Mouse (Mus musculus) CH12.LX (cell line): ENCODE measurements around the gene 2310030G06Rik. TPM values are rescaled to one million over a fixed set of nuclear protein-coding genes. Genes with fewer than 3 reads are reported as not detected.

ENCODE experiments used
- DNase-seq: peaks from one replicate; pipeline ENCODE4 v3.0.0-alpha.2; 2013; ENCODE audit errors: extremely low read depth
- H3K27ac ChIP-seq: 2 replicates; pipeline ENCODE4 v1.5.1; 2012; ENCODE audit warnings: low read depth, mild to moderate bottlenecking, control low read depth, moderate library complexity; ENCODE audit not compliant: insufficient read depth
- H3K27me3 ChIP-seq: replicated peaks from 2 replicates; pipeline ENCODE3; 2012; ENCODE audit warnings: inconsistent platforms
- H3K36me3 ChIP-seq, 2 experiments: replicated peaks in 1 of 2; 2 replicates each; pipeline versions ENCODE3 to v1.6.1; 2012; ENCODE audit warnings: inconsistent platforms in 1 of 2, low read length in 1 of 2, mild to moderate bottlenecking in 1 of 2, mixed read lengths in 1 of 2, moderate library complexity in 1 of 2; ENCODE audit not compliant: control insufficient read depth in 1 of 2, insufficient read depth in 1 of 2
- H3K4me1 ChIP-seq, 2 experiments: 2 replicates each; pipeline ENCODE4 v1.6.1; 2012; ENCODE audit warnings: inconsistent platforms in 1 of 2, moderate library complexity in 1 of 2; ENCODE audit not compliant: insufficient read depth in 2 of 2, control insufficient read depth in 1 of 2
- H3K4me2 ChIP-seq: 2 replicates; pipeline ENCODE4 v1.6.1; 2012; ENCODE audit warnings: low read depth, mild to moderate bottlenecking, control low read depth; ENCODE audit not compliant: poor library complexity, insufficient read depth, severe bottlenecking
- H3K4me3 ChIP-seq, 3 experiments: fragments of 150-350 bp in 1 of 3; sonication (generic) in 1 of 3; replicated peaks in 1 of 3; 2 replicates each; pipeline versions ENCODE3 to v1.5.1; 2011 to 2012; ENCODE audit warnings: low read depth in 2 of 3, low read length in 2 of 3, mild to moderate bottlenecking in 2 of 3, moderate library complexity in 2 of 3, control low read depth in 1 of 3, improper control_type of control experiment in 1 of 3, inconsistent platforms in 1 of 3, mixed read lengths in 1 of 3; ENCODE audit not compliant: poor library complexity in 1 of 3
- H3K79me2 ChIP-seq: replicated peaks from 2 replicates; pipeline ENCODE4 v1.6.1; 2012; ENCODE audit warnings: mild to moderate bottlenecking, moderate library complexity; ENCODE audit not compliant: control insufficient read depth, poor library complexity, insufficient read depth, severe bottlenecking; ENCODE audit errors: extremely low read depth
- H3K9ac ChIP-seq: 2 replicates; pipeline ENCODE4 v1.6.1; 2012; ENCODE audit warnings: low read depth, mild to moderate bottlenecking, control low read depth, moderate library complexity; ENCODE audit not compliant: insufficient read depth
- H3K9me3 ChIP-seq: replicated peaks from 2 replicates; pipeline ENCODE3; 2012; ENCODE audit warnings: low read length, inconsistent platforms, mixed read lengths
- CTCF ChIP-seq, 2 experiments: IDR thresholded peaks in 1 of 2; conservative IDR thresholded peaks in 1 of 2; 2 replicates each; pipeline ENCODE4 v1.5.1; 2011 to 2012; ENCODE audit warnings: low read depth in 2 of 2, low read length in 2 of 2, improper control_type of control experiment in 1 of 2, inconsistent platforms in 1 of 2, mild to moderate bottlenecking in 1 of 2, moderate library complexity in 1 of 2
- ETS1 ChIP-seq: conservative IDR thresholded peaks from 2 replicates; pipeline ENCODE4 v1.6.1; 2012; ENCODE audit warnings: low read depth, mild to moderate bottlenecking, inconsistent platforms, low read length, improper control_type of control experiment, moderate library complexity
- JUN ChIP-seq: IDR thresholded peaks from 2 replicates; pipeline ENCODE4 v1.6.1; 2011; ENCODE audit warnings: low read depth, mild to moderate bottlenecking, low read length, improper control_type of control experiment, moderate library complexity; ENCODE audit not compliant: insufficient read depth
- JUND ChIP-seq: conservative IDR thresholded peaks from 2 replicates; pipeline ENCODE4 v1.6.1; 2011; ENCODE audit warnings: low read depth, low read length, improper control_type of control experiment
- KAT2A ChIP-seq: IDR thresholded peaks from 2 replicates; pipeline ENCODE4 v1.6.1; 2012; ENCODE audit warnings: low read length, improper control_type of control experiment, inconsistent platforms; ENCODE audit not compliant: insufficient replicate concordance
- MEF2A ChIP-seq: IDR thresholded peaks from 2 replicates; pipeline ENCODE4 v1.6.1; 2014; ENCODE audit warnings: low read depth, mild to moderate bottlenecking, inconsistent platforms, low read length, improper control_type of control experiment, borderline replicate concordance
- MXI1 ChIP-seq: IDR thresholded peaks from 2 replicates; pipeline ENCODE4 v1.6.1; 2011; ENCODE audit warnings: mild to moderate bottlenecking, low read depth, low read length, improper control_type of control experiment
- MYC ChIP-seq: IDR thresholded peaks from 2 replicates; pipeline ENCODE4 v1.6.1; 2011; ENCODE audit warnings: low read depth, mild to moderate bottlenecking, improper control_type of control experiment, low read length
- PAX5 ChIP-seq: IDR thresholded peaks from 2 replicates; pipeline ENCODE4 v1.6.1; 2012; ENCODE audit warnings: low read length, inconsistent platforms, mixed read lengths
- POLR2A ChIP-seq: IDR thresholded peaks from 2 replicates; pipeline ENCODE4 v1.6.1; 2011; ENCODE audit warnings: low read depth, mild to moderate bottlenecking, improper control_type of control experiment, low read length
- RAD21 ChIP-seq: IDR thresholded peaks from 2 replicates; pipeline ENCODE4 v1.6.1; 2011; ENCODE audit warnings: low read depth, mild to moderate bottlenecking, low read length, improper control_type of control experiment, moderate library complexity
- RCOR1 ChIP-seq: conservative IDR thresholded peaks from 2 replicates; pipeline ENCODE4 v1.6.1; 2012; ENCODE audit warnings: low read depth, mild to moderate bottlenecking, inconsistent platforms, low read length, improper control_type of control experiment
- SMC3 ChIP-seq: IDR thresholded peaks from 2 replicates; pipeline ENCODE4 v1.6.1; 2011; ENCODE audit warnings: low read depth, low read length, improper control_type of control experiment
- TBP ChIP-seq: conservative IDR thresholded peaks from 2 replicates; pipeline ENCODE4 v1.6.1; 2011; ENCODE audit warnings: low read depth, low read length, improper control_type of control experiment
- UBTF ChIP-seq: IDR thresholded peaks from 2 replicates; pipeline ENCODE4 v1.6.1; 2012; ENCODE audit warnings: low read depth, mild to moderate bottlenecking, inconsistent platforms, low read length, improper control_type of control experiment, moderate library complexity
- USF1 ChIP-seq: IDR thresholded peaks from 2 replicates; pipeline ENCODE4 v1.6.1; 2014; ENCODE audit warnings: low read depth, mild to moderate bottlenecking, inconsistent platforms, low read length, improper control_type of control experiment
- USF2 ChIP-seq: conservative IDR thresholded peaks from 2 replicates; pipeline ENCODE4 v1.6.1; 2011; ENCODE audit warnings: low read depth, low read length, improper control_type of control experiment
- ZKSCAN1 ChIP-seq: IDR thresholded peaks from 2 replicates; pipeline ENCODE4 v1.6.1; 2012; ENCODE audit warnings: low read depth, inconsistent platforms, low read length, improper control_type of control experiment, borderline replicate concordance
- dilution Hi-C: fragments of 300-500 bp; cut with MboI; formaldehyde crosslinking; loops from 2 replicates; pipeline ENCODE4 v1.14.3; 2020; ENCODE audit warnings: low sequenced_read_pairs; ENCODE audit not compliant: extremely low pct_unique_long_range_greater_than_20kb, extremely low pct_ligation_motif_present
- in situ Hi-C: fragments of 300-500 bp; cut with MboI; formaldehyde crosslinking; loops from 3 replicates; pipeline ENCODE4 v1.14.3; 2019; ENCODE audit warnings: low sequenced_read_pairs, low pct_ligation_motif_present, low pct_unique_long_range_greater_than_20kb, mixed read lengths
- polyA plus RNA-seq: library from polyadenylated mRNA; unstranded; fragments of >175 nt; gene quantifications from 2 replicates; pipeline ENCODE4 v1.2.1, GENCODE M21; 2012; ENCODE audit warnings: low read depth; ENCODE audit not compliant: insufficient read length
- total RNA-seq, 2 experiments: library from RNA; depleted of rRNA; stranded (reverse); fragments of 300-350 nt in 1 of 2; fragments of >200 nt in 1 of 2; gene quantifications; 2 replicates each; pipeline ENCODE4 v1.2.3; 2012 to 2014

Gene 2310030G06Rik
- not detected in 2 replicates for total RNA-seq (2012; rRNA removed)
- total RNA-seq (2014; rRNA removed): not detected in 2 replicates
- not detected in 2 replicates for polyA plus RNA-seq

GRCm38 (mm10) chr9:50746214-50746677, at the start of gene 2310030G06Rik:
Gene 2310030G06Rik (minus strand): TSS chr9:50746536.
- Histone ChIP-seq H3K4me3 (no peak within 1 kb of the TSS), H3K79me2 (no peaks in the 10 kb centered on the region), H3K36me3 (no peaks in the 10 kb centered on the region), H3K9ac (no peak within 1 kb of the TSS), H3K27ac (no peak within 1 kb of the TSS), H3K27me3 (no peaks in the 10 kb centered on the region), H3K4me1 (no peaks in the 10 kb centered on the region), H3K4me2 (no peak within 1 kb of the TSS), H3K9me3 (no peaks in the 10 kb centered on the region)
- in situ Hi-C loops (no loop called here), dilution Hi-C loops (no loop called here)
- TF ChIP-seq TBP: no peak
- no peak for TF ChIP-seq PAX5
- TF ChIP-seq ETS1: no peak
- TF ChIP-seq JUND: no peak
- DNase-seq: no peak

- DNase-seq: no peak
- H3K9ac ChIP-seq: no peak overlapping the region
- H3K27me3 ChIP-seq: no peaks in the 10 kb centered on the region
- no peak overlapping the region for H3K4me3 ChIP-seq
- H3K4me2 ChIP-seq: no peak overlapping the region
- no peak for TF ChIP-seq POLR2A
- TF ChIP-seq CTCF (conservative IDR thresholded peaks at IDR 0.05 in 1 of 2, IDR thresholded peaks at IDR 0.05 in 1 of 2; ENCODE audit: low read depth in 2 of 2, low read length in 2 of 2): no peak
- no peak for TF ChIP-seq MEF2A
- no peak for TF ChIP-seq SMC3
- no peak for TF ChIP-seq USF1
- TF ChIP-seq JUN: no peak
- no peak for TF ChIP-seq MXI1
- no peak for TF ChIP-seq USF2
- in situ Hi-C loops (no loop called here), dilution Hi-C loops (no loop called here)
- peaks cover 14 to 81% of the 10 kb centered on the region in 2 experiments for H3K36me3 ChIP-seq
- H3K9me3 ChIP-seq: no peaks in the 10 kb centered on the region
- H3K27ac ChIP-seq: no peak overlapping the region
- H3K4me1 ChIP-seq: peaks cover 0 to 4% of the 10 kb centered on the region in 2 experiments; a peak in 1 of 4 replicates
- no peaks in the 10 kb centered on the region for H3K79me2 ChIP-seq
Observed at GRCm38 (mm10) chr9:50795266-50795665, 48.9 kb upstream of the 2310030G06Rik start.

- no peak overlapping the region for H3K4me3 ChIP-seq
- no peaks in the 10 kb centered on the region for H3K4me1 ChIP-seq
- H3K27ac ChIP-seq: no peak overlapping the region
- H3K9ac ChIP-seq: no peak overlapping the region
- peaks cover 49 to 84% of the 10 kb centered on the region in 2 experiments for H3K36me3 ChIP-seq
- H3K27me3 ChIP-seq: no peaks in the 10 kb centered on the region
- DNase-seq: no peak
- in situ Hi-C loops (no loop called here), dilution Hi-C loops (no loop called here)
- no peak overlapping the region for H3K4me2 ChIP-seq
- TF ChIP-seq KAT2A (no peak), MYC (no peak), RAD21 (peak; percentile 16), SMC3 (peak; percentile 30), ZKSCAN1 (no peak), UBTF (no peak), JUND (no peak), CTCF (conservative IDR thresholded peaks at IDR 0.05 in 1 of 2, IDR thresholded peaks at IDR 0.05 in 1 of 2; ENCODE audit: low read depth in 2 of 2, low read length in 2 of 2) (peak; percentile 38 to 59; a peak in 3 of 4 replicates), RCOR1 (no peak)
- H3K9me3 ChIP-seq: peaks cover 2% of the 10 kb centered on the region
- no peaks in the 10 kb centered on the region for H3K79me2 ChIP-seq
Observed at GRCm38 (mm10) chr9:50782155-50782554, 35.8 kb upstream of the 2310030G06Rik start.
